Comparison of ENCODE assay signal across 18 mouse cellular contexts in the genomic region with DNA sequence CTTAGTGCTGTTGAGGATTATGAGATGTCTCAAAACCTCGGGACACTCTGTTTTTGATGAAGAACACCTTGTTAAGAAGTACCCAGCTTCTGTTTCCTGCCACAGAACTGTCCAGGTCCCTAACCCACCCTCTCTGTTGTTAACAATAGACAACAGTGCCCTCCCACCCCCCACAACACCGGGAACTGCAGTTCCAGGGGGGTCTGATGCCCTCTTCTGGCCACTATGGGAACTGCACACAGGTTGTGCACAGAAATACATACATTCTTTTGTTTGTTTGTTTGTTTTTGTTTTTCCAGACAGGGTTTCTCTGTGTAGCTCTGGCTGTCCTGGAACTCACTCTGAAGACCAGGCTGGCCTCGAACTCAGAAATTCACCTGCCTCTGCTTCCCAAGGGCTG. TPM values are rescaled to one million over a fixed set of nuclear protein-coding genes. Genes with fewer than 3 reads are reported as not detected.
DNase-seq lines count a peak whose midpoint lies in the region; ATAC-seq and TF ChIP-seq lines count a peak whose summit lies in the region.
"Not testable (repeated sequence)": the region's sequence is repeated elsewhere in the genome, so short reads cannot be mapped to it uniquely, and the experiment has no call there.
"Had no signal": no experiment of that assay in that cellular context is flagged by ENCODE, and none has a peak within 500 bp of the region (broad histone marks: within the 10 kb centered on the region; RNA-seq: fewer than 3 reads in every experiment).

No protein-coding gene starts in this region.

- not testable (repeated sequence) for H3K4me3 ChIP-seq in MEL (ENCODE audit: control insufficient read depth in 1 of 2, insufficient read depth in 1 of 2, low read depth in 2 of 2, low read length in 2 of 2); bone marrow macrophage, adult 2 months (ENCODE audit: insufficient read depth, low read length); gastrocnemius, adult 2 months; kidney, adult 2 months (ENCODE audit: insufficient read depth, low read depth, low read length); liver, adult 2 months (ENCODE audit: insufficient read depth, low read depth, low read length); midbrain, postnatal 0 days (ENCODE audit: low read depth, low read length); thymus, adult 2 months (ENCODE audit: control insufficient read depth, insufficient read depth, low read length)

- TF ChIP-seq RAD21 in MEL (IDR thresholded peaks at IDR 0.05; ENCODE audit: low read depth, low read length) = not testable (repeated sequence)

- H3K36me3 ChIP-seq in MEL (ENCODE audit: control insufficient read depth in 1 of 2, insufficient read depth in 2 of 2, low read length in 2 of 2); kidney, adult 2 months (ENCODE audit: control insufficient read depth, insufficient read depth, low read length); liver, adult 2 months (ENCODE audit: control insufficient read depth, insufficient read depth, low read length); midbrain, postnatal 0 days (ENCODE audit: insufficient read depth, low read length); thymus, adult 2 months (ENCODE audit: control insufficient read depth, insufficient read depth, low read length): not testable (repeated sequence)

- 68% methylated on average over 3 of the region's 3 CpGs for WGBS in kidney, adult 2 months
- 64% methylated on average over 3 of the region's 3 CpGs for WGBS in liver, adult 2 months
- 62% methylated on average over 3 of the region's 3 CpGs for WGBS in midbrain, postnatal 0 days
- 64% methylated on average over 3 of the region's 3 CpGs for WGBS in thymus, adult 2 months

- not testable (repeated sequence) for DNase-seq in MEL (ENCODE audit: low read depth, low spot score); gastrocnemius, adult 2 months; kidney, adult 2 months; liver, adult 2 months (ENCODE audit: extremely low read depth, low read depth, low spot score); midbrain, postnatal 0 days (ENCODE audit: low spot score); thymus, adult 2 months

- H3K9ac ChIP-seq in MEL (ENCODE audit: control insufficient read depth, low read depth, low read length, poor library complexity, severe bottlenecking); liver, adult 2 months (ENCODE audit: low read depth, low read length); midbrain, postnatal 0 days (replicated peaks; ENCODE audit: low read length, poor library complexity, severe bottlenecking): not testable (repeated sequence)

- H3K9me3 ChIP-seq in MEL (replicated peaks; ENCODE audit: insufficient read depth, low read length); midbrain, postnatal 0 days (ENCODE audit: low read length): not testable (repeated sequence)

- not testable (repeated sequence) for H3K4me2 ChIP-seq in midbrain, postnatal 0 days (ENCODE audit: low read depth, low read length, poor library complexity, severe bottlenecking)

- TF ChIP-seq CTCF in MEL (IDR thresholded peaks at IDR 0.05 in 2 of 3, conservative IDR thresholded peaks at IDR 0.05 in 1 of 3; ENCODE audit: control insufficient read depth in 1 of 3, insufficient read depth in 1 of 3, low read depth in 2 of 3, low read length in 3 of 3, poor library complexity in 1 of 3, severe bottlenecking in 1 of 3) = peak; percentile 20 to 44 (median 25); a peak in 4 of 6 replicates
- peak; percentile 32; the same call in 1 of the 2 replicates for TF ChIP-seq CTCF in bone marrow macrophage, adult 2 months (IDR thresholded peaks at IDR 0.05; ENCODE audit: low read depth, low read length)
- TF ChIP-seq CTCF in gastrocnemius, adult 2 months (IDR thresholded peaks at IDR 0.05) = peak; percentile 21; the same call in 1 of the 2 replicates
- TF ChIP-seq CTCF in kidney, adult 2 months (conservative IDR thresholded peaks at IDR 0.05; ENCODE audit: insufficient read depth, insufficient read length, low read depth, low read length) = 0 out of 2 replicates have a peak, but pooled peaks have one; percentile 16
- TF ChIP-seq CTCF in liver, adult 2 months (IDR thresholded peaks at IDR 0.05; ENCODE audit: low read depth, low read length) = peak; percentile 35; the same call in 1 of the 2 replicates
- peak; percentile 32 for TF ChIP-seq CTCF in midbrain, postnatal 0 days (IDR thresholded peaks at IDR 0.05)
- TF ChIP-seq CTCF in thymus, adult 2 months (IDR thresholded peaks at IDR 0.05; ENCODE audit: borderline replicate concordance, control insufficient read depth, extremely low read depth, insufficient read depth, low read length, poor library complexity) = 0 out of 2 replicates have a peak, but pooled peaks have one; percentile 34

- H3K27ac ChIP-seq in MEL (ENCODE audit: control insufficient read depth, low read depth, low read length); bone marrow macrophage, adult 2 months (ENCODE audit: insufficient read depth, low read depth, low read length); gastrocnemius, adult 2 months; kidney, adult 2 months (ENCODE audit: insufficient read depth, low read depth, low read length); liver, adult 2 months (replicated peaks; ENCODE audit: insufficient read depth, low read depth, low read length); midbrain, postnatal 0 days (ENCODE audit: low read depth, low read length); thymus, adult 2 months (ENCODE audit: control insufficient read depth, insufficient read depth, low read length): not testable (repeated sequence)

- H3K27me3 ChIP-seq in MEL (ENCODE audit: control insufficient read depth in 1 of 2, insufficient read depth in 2 of 2, low read length in 2 of 2); kidney, adult 2 months (replicated peaks; ENCODE audit: control insufficient read depth, insufficient read depth, low read length); liver, adult 2 months (ENCODE audit: control insufficient read depth, insufficient read depth, low read length); midbrain, postnatal 0 days (ENCODE audit: insufficient read depth, low read length); thymus, adult 2 months (ENCODE audit: control insufficient read depth, insufficient read depth, low read length): not testable (repeated sequence)

- intact Hi-C loops in gastrocnemius, adult 2 months (cut with DNase I) = not testable (repeated sequence)

- TF ChIP-seq EP300 in MEL (IDR thresholded peaks at IDR 0.05; ENCODE audit: low read depth in 1 of 2, low read length in 2 of 2) = not testable (repeated sequence)

- not testable (repeated sequence) for H3K4me1 ChIP-seq in MEL (ENCODE audit: control insufficient read depth in 1 of 2, insufficient read depth in 2 of 2, low read length in 2 of 2); bone marrow macrophage, adult 2 months (ENCODE audit: control insufficient read depth, insufficient read depth, low read length); kidney, adult 2 months (ENCODE audit: control insufficient read depth, insufficient read depth, low read length); liver, adult 2 months (ENCODE audit: control insufficient read depth, insufficient read depth, low read length); midbrain, postnatal 0 days (ENCODE audit: insufficient read depth, low read length); thymus, adult 2 months (replicated peaks; ENCODE audit: control insufficient read depth, insufficient read depth, low read length)

- TF ChIP-seq POLR2A in MEL (IDR thresholded peaks at IDR 0.05; ENCODE audit: control insufficient read depth in 1 of 2, insufficient read depth in 1 of 2, low read depth in 1 of 2, low read length in 2 of 2, poor library complexity in 1 of 2); bone marrow macrophage, adult 2 months (IDR thresholded peaks at IDR 0.05; ENCODE audit: borderline replicate concordance, low read depth, low read length); kidney, adult 2 months (IDR thresholded peaks at IDR 0.05; ENCODE audit: low read depth, low read length); liver, adult 2 months (IDR thresholded peaks at IDR 0.05; ENCODE audit: extremely low read depth, insufficient read depth, low read length); thymus, adult 2 months (IDR thresholded peaks at IDR 0.05; ENCODE audit: control insufficient read depth, extremely low read depth, insufficient read depth, low read length, poor library complexity): not testable (repeated sequence)

- H3K79me2 ChIP-seq in MEL (ENCODE audit: control insufficient read depth, insufficient read depth, low read length, poor library complexity); liver, adult 2 months (ENCODE audit: control insufficient read depth, insufficient read depth, low read length): not testable (repeated sequence)

- not testable (repeated sequence) for ATAC-seq in midbrain, postnatal 0 days (ENCODE audit: low FRiP score)

RNA-seq across cellular contexts. Expression of gene Ctcfl, which starts 5.5 kb away (rescaled TPM):
- not detected in 2 replicates for total RNA-seq in MEL (2012; rRNA removed)
- polyA plus RNA-seq in MEL (2012; ENCODE audit: insufficient read depth in 1 of 2, insufficient read length in 2 of 2, low read depth in 1 of 2, low replicate concordance in 2 of 2, missing spikeins in 1 of 2) = under 1 TPM in 1 of 2 experiments, not detected in 1; 0.13 TPM
- polyA plus RNA-seq in bone marrow macrophage, adult 2 months (2012; ENCODE audit: insufficient read depth, insufficient read length, missing spikeins) = not detected in 2 replicates
- total RNA-seq in gastrocnemius, adult 2 months (2021) = under 1 TPM in 1 of 2 experiments, not detected in 1; 0.23 TPM
- 0.03 TPM in 2 replicates for polyA plus RNA-seq in kidney, adult 2 months (2012; rRNA removed)
- total RNA-seq in liver, adult 2 months (2014; rRNA removed) = 0.27 and 0.46 TPM in 2 replicates
- polyA plus RNA-seq in liver, adult 2 months (2012; rRNA removed) = 0.10 and 0.20 TPM in 2 replicates
- not detected in 2 replicates for total RNA-seq in midbrain, postnatal 0 days (2014; rRNA removed)
- not detected in 2 replicates for polyA plus RNA-seq in midbrain, postnatal 0 days (2015; fragmentation: Nextera tagmentation; extraction: Ambion mirVana)
- 0.12 TPM in 1 of 2 replicates, not detected in the other for polyA plus RNA-seq in thymus, adult 2 months (2012; rRNA removed)
- total RNA-seq: adrenal gland, postnatal 4 days; common myeloid progenitor, adult 5-6 weeks; gastrocnemius, postnatal 10 days; hematopoietic stem cell, adult 5-6 weeks had no signal
- polyA plus RNA-seq: embryonic facial prominence, embryonic 11.5 days; erythroblast, embryonic 14.5 days; forebrain, embryonic 14.5 days had no signal

RNA-seq across cellular contexts. Expression of gene Pck1, which starts 39.1 kb away (rescaled TPM):
- not detected in 2 replicates for total RNA-seq in MEL (2012; rRNA removed)
- polyA plus RNA-seq in MEL (2012; ENCODE audit: insufficient read depth in 1 of 2, insufficient read length in 2 of 2, low read depth in 1 of 2, low replicate concordance in 2 of 2, missing spikeins in 1 of 2) = not detected
- polyA plus RNA-seq in bone marrow macrophage, adult 2 months (2012; ENCODE audit: insufficient read depth, insufficient read length, missing spikeins) = 0.58 TPM in 1 of 2 replicates, not detected in the other
- total RNA-seq in gastrocnemius, adult 2 months (2021) = 1 to 10 TPM in 1 of 2 experiments, under 1 TPM in 1; 0.41 to 3.3 TPM
- polyA plus RNA-seq in kidney, adult 2 months (2012; rRNA removed) = 648 and 871 TPM in 2 replicates
- 2,468 and 2,488 TPM in 2 replicates for total RNA-seq in liver, adult 2 months (2014; rRNA removed)
- 240 and 585 TPM in 2 replicates for polyA plus RNA-seq in liver, adult 2 months (2012; rRNA removed)
- total RNA-seq in midbrain, postnatal 0 days (2014; rRNA removed) = not detected in 2 replicates
- polyA plus RNA-seq in midbrain, postnatal 0 days (2015; fragmentation: Nextera tagmentation; extraction: Ambion mirVana) = 0.07 TPM in 1 of 2 replicates, not detected in the other
- polyA plus RNA-seq in thymus, adult 2 months (2012; rRNA removed) = 14.5 and 25.6 TPM in 2 replicates
- total RNA-seq: common myeloid progenitor, adult 5-6 weeks; hematopoietic stem cell, adult 5-6 weeks had no signal
- polyA plus RNA-seq: embryonic facial prominence, embryonic 11.5 days; embryonic facial prominence, embryonic 15.5 days; forebrain, embryonic 10.5 days; forebrain, embryonic 14.5 days; heart, embryonic 11.5 days; hindbrain, embryonic 13.5 days had no signal
